Mouse (Mus musculus): ENCODE data around the gene Olfr671. TPM values are rescaled to one million over a fixed set of nuclear protein-coding genes. Genes with fewer than 3 reads are reported as not detected.
"Not testable (repeated sequence)": the region's sequence is repeated elsewhere in the genome, so short reads cannot be mapped to it uniquely, and the experiment has no call there.

Gene Olfr671
- not detected in 2 replicates for polyA plus RNA-seq (2012; rRNA removed)

DNA sequence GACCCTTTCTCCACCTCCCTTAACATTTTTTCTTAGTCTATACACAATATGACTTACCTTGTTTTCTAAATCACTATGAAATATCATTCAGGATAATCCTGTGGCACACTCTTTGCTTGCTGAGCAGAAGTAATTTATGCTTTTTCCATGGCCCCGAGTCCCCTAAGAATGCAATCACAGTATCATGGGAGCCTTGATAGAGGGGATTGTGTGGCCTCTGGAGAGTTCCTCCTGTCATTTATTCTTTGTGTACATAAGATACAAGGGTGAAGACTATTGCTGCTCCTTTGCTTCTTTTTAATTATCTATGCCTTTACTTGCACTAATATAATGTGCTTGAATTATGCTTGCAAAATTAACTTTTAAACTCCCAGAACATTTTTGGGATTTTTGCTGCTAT is at the start of gene Olfr671:
Gene Olfr671, minus strand, starts transcription at position 101 of the 400 bp plus-strand sequence.
- H3K27me3 ChIP-seq (ENCODE audit: control insufficient read depth, insufficient read depth, low read length), result no peaks in the 10 kb centered on the region
- no peak for DNase-seq
- H3K4me3 ChIP-seq (replicated peaks; ENCODE audit: insufficient read depth, low read depth, low read length), result no peak within 1 kb of the TSS
- no peak within 1 kb of the TSS for H3K27ac ChIP-seq (ENCODE audit: insufficient read depth, low read length)
- no peaks in the 10 kb centered on the region for H3K4me1 ChIP-seq (ENCODE audit: control insufficient read depth, insufficient read depth, low read length)
- TF ChIP-seq CTCF (IDR thresholded peaks at IDR 0.05; ENCODE audit: borderline replicate concordance, insufficient read depth, low read depth, low read length) (no peak), POLR2A (IDR thresholded peaks at IDR 0.05; ENCODE audit: borderline replicate concordance, insufficient read depth, low read length) (no peak)
- 70% methylated on average over 1 of the region's 1 CpGs for WGBS

DNA sequence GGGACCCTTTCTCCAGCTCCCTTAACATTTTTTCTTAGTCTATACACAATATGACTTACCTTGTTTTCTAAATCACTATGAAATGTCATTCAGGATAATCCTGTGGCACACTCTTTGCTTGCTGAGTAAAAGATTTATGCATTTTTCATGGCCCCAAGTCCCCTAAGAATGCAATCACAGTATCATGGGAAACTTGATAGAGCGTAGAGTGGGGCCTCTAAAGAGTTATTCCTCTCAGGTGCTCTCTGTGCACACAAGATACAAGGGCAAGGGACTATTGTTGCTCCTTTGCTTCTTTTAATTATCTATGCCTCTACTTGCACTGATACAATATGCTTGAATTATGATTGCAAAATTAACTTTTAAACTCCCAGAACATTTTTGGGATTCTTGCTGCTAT is 49.4 kb upstream of the Olfr671 start, which contains the start of gene Olfr675:
Gene Olfr675, minus strand, starts transcription at position 101 of the 400 bp plus-strand sequence.
- no peaks in the 10 kb centered on the region for H3K27me3 ChIP-seq (ENCODE audit: control insufficient read depth, insufficient read depth, low read length)
- no peaks in the 10 kb centered on the region for H3K4me1 ChIP-seq (ENCODE audit: control insufficient read depth, insufficient read depth, low read length)
- H3K4me3 ChIP-seq (replicated peaks; ENCODE audit: insufficient read depth, low read depth, low read length), result no peak within 1 kb of the TSS
- DNase-seq, result no peak
- TF ChIP-seq CTCF (IDR thresholded peaks at IDR 0.05; ENCODE audit: borderline replicate concordance, insufficient read depth, low read depth, low read length) (no peak), POLR2A (IDR thresholded peaks at IDR 0.05; ENCODE audit: borderline replicate concordance, insufficient read depth, low read length) (no peak)
- H3K27ac ChIP-seq (ENCODE audit: insufficient read depth, low read length), result no peak within 1 kb of the TSS
- 71% methylated on average over 1 of the region's 1 CpGs for WGBS

DNA sequence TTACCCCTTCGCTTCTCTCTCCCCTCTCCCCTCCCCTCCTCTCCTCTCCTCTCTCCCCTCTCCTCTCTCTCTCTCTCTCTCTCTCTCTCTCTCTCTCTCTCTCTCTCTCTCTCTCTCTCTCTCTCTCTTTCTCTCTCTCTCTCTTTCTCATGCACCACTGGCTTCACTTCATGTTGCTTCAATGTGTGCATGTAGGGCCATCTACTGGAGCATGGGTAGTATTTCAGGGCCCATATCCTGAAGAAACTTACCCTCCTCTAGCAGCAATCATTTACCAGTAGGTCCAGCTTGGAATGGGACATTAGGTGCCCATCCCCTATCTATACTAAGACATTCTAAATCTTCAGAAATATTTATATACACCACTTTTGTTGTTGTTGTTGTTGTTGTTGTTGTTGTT is 43.6 kb upstream of the Olfr671 start:
- no peak overlapping the region for H3K27ac ChIP-seq (ENCODE audit: insufficient read depth, low read length)
- TF ChIP-seq POLR2A (IDR thresholded peaks at IDR 0.05; ENCODE audit: borderline replicate concordance, insufficient read depth, low read length), result no peak
- no peak for TF ChIP-seq CTCF (IDR thresholded peaks at IDR 0.05; ENCODE audit: borderline replicate concordance, insufficient read depth, low read depth, low read length)
- WGBS, result 46% methylated on average over 1 of the region's 1 CpGs

GRCm38 (mm10) chr7:105001929-105002328 is 23.0 kb upstream of the Olfr671 start, which contains the start of gene Olfr672:
TSS of gene Olfr672 (minus strand) at chr7:105002029.
- no peak within 1 kb of the TSS for H3K4me3 ChIP-seq (replicated peaks; ENCODE audit: insufficient read depth, low read depth, low read length)
- no peak for DNase-seq
- H3K27me3 ChIP-seq (ENCODE audit: control insufficient read depth, insufficient read depth, low read length), result no peaks in the 10 kb centered on the region
- no peak within 1 kb of the TSS for H3K27ac ChIP-seq (ENCODE audit: insufficient read depth, low read length)
- TF ChIP-seq CTCF (IDR thresholded peaks at IDR 0.05; ENCODE audit: borderline replicate concordance, insufficient read depth, low read depth, low read length) (no peak), POLR2A (IDR thresholded peaks at IDR 0.05; ENCODE audit: borderline replicate concordance, insufficient read depth, low read length) (no peak)
- H3K4me1 ChIP-seq (ENCODE audit: control insufficient read depth, insufficient read depth, low read length), result no peaks in the 10 kb centered on the region

More for the DNA sequence above, 43.6 kb upstream of the Olfr671 start:
- no peak overlapping the region for H3K4me3 ChIP-seq (replicated peaks; ENCODE audit: insufficient read depth, low read depth, low read length)
- no peaks in the 10 kb centered on the region for H3K4me1 ChIP-seq (ENCODE audit: control insufficient read depth, insufficient read depth, low read length)
- DNase-seq, result no peak
- no peaks in the 10 kb centered on the region for H3K27me3 ChIP-seq (ENCODE audit: control insufficient read depth, insufficient read depth, low read length)

DNA sequence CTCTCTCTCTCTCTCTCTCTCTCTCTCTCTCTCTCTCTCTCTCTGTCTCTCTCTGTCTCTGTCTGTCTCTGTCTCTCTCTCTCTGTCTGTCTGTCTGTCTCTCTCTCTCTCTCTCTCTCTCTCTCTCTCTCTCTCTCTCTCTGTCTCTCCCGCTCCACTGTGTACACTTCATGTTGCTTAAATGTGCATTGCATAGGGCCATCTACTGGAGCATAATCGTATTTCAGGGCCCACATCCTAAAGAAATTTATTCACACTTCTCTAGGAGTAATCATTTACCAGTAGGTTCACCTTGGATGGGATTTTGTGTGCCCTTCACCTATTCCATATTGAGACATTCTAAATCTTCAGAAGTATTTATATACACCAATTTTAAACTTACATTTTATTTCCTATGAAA is 6.4 kb downstream of the Olfr671 start:
- not testable (repeated sequence) for H3K27me3 ChIP-seq (ENCODE audit: control insufficient read depth, insufficient read depth, low read length); H3K27ac ChIP-seq (ENCODE audit: insufficient read depth, low read length); H3K4me1 ChIP-seq (ENCODE audit: control insufficient read depth, insufficient read depth, low read length); DNase-seq; H3K4me3 ChIP-seq (replicated peaks; ENCODE audit: insufficient read depth, low read depth, low read length)
- WGBS, result 59% methylated on average over 2 of the region's 2 CpGs

- H3K4me1 ChIP-seq (ENCODE audit: control insufficient read depth, insufficient read depth, low read length), result no peaks in the 10 kb centered on the region
- H3K27me3 ChIP-seq (ENCODE audit: control insufficient read depth, insufficient read depth, low read length), result no peaks in the 10 kb centered on the region
- no peak within 1 kb of the TSS for H3K27ac ChIP-seq (ENCODE audit: insufficient read depth, low read length)
- no peak for DNase-seq
- H3K4me3 ChIP-seq (replicated peaks; ENCODE audit: insufficient read depth, low read depth, low read length), result no peak within 1 kb of the TSS
- TF ChIP-seq CTCF (IDR thresholded peaks at IDR 0.05; ENCODE audit: borderline replicate concordance, insufficient read depth, low read depth, low read length), result no peak
- TF ChIP-seq POLR2A (IDR thresholded peaks at IDR 0.05; ENCODE audit: borderline replicate concordance, insufficient read depth, low read length), result no peak
- WGBS, result 55% methylated on average over 1 of the region's 1 CpGs
Measured at GRCm38 (mm10) chr7:104962520-104962919, 16.4 kb downstream of the Olfr671 start, which contains the start of gene Olfr670. TSS of gene Olfr670 (minus strand) at chr7:104962620.

GRCm38 (mm10) chr7:104950234-104950633 is 28.7 kb downstream of the Olfr671 start:
- H3K27me3 ChIP-seq (ENCODE audit: control insufficient read depth, insufficient read depth, low read length); DNase-seq; H3K27ac ChIP-seq (ENCODE audit: insufficient read depth, low read length); H3K4me3 ChIP-seq (replicated peaks; ENCODE audit: insufficient read depth, low read depth, low read length); H3K4me1 ChIP-seq (ENCODE audit: control insufficient read depth, insufficient read depth, low read length): not testable (repeated sequence)
- WGBS, result 93% methylated on average over 16 of the region's 16 CpGs

DNA sequence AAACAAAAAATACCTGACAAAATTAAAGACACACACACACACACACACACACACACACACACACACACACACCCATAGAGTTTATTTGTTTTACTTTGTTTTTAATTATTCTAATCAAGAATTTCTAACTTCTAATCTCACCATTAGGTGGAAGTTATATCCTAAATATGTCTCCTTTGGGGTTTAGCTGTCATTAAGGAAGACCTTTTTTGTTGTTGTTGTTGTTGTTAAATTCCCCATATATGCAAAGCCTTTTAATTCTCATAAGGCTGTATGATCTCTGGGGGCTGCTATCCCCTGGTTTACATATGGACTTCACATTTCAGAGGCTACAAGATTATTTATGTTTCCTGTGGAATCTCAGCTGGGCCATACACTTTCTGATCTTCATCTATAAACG is 45.0 kb downstream of the Olfr671 start, which contains the start of gene Olfr669:
Gene Olfr669, plus strand, starts transcription at position 301 of the 400 bp plus-strand sequence.
- Histone ChIP-seq H3K27ac (ENCODE audit: insufficient read depth, low read length) (no peak within 1 kb of the TSS), H3K27me3 (ENCODE audit: control insufficient read depth, insufficient read depth, low read length) (no peaks in the 10 kb centered on the region), H3K4me3 (replicated peaks; ENCODE audit: insufficient read depth, low read depth, low read length) (no peak within 1 kb of the TSS), H3K4me1 (ENCODE audit: control insufficient read depth, insufficient read depth, low read length) (no peaks in the 10 kb centered on the region)
- DNase-seq, result no peak
- WGBS, result 91% methylated on average over 1 of the region's 1 CpGs
- no peak for TF ChIP-seq CTCF (IDR thresholded peaks at IDR 0.05; ENCODE audit: borderline replicate concordance, insufficient read depth, low read depth, low read length)
- TF ChIP-seq POLR2A (IDR thresholded peaks at IDR 0.05; ENCODE audit: borderline replicate concordance, insufficient read depth, low read length), result no peak

Data from cerebellum, adult 2 months (tissue).